Mouse (Mus musculus) kidney, embryonic 15.5 days (tissue): ENCODE measurements around the gene Fgd1. TPM values are rescaled to one million over a fixed set of nuclear protein-coding genes. Genes with fewer than 3 reads are reported as not detected.

Experiments used
- ATAC-seq: fragments of 200-750 bp; cut with Nextera tagmentation; replicated peaks from 2 replicates; pipeline ENCODE4 v1.8.0; 2017; ENCODE audit warnings: moderate TSS enrichment; ENCODE audit not compliant: low FRiP score
- H3K27ac ChIP-seq: fragments of 300-500 bp; sonication (generic); 2 replicates; pipeline ENCODE4 v1.5.1; 2015; ENCODE audit warnings: mild to moderate bottlenecking, inconsistent platforms
- H3K27me3 ChIP-seq: fragments of 300-500 bp; sonication (generic); 2 replicates; pipeline ENCODE4 v1.6.1; 2015; ENCODE audit warnings: inconsistent platforms
- H3K36me3 ChIP-seq: fragments of 300-500 bp; sonication (generic); 2 replicates; pipeline ENCODE4 v1.6.1; 2015; ENCODE audit warnings: inconsistent platforms
- H3K4me1 ChIP-seq: fragments of 300-500 bp; sonication (generic); 2 replicates; pipeline ENCODE4 v1.6.1; 2015; ENCODE audit warnings: inconsistent platforms
- H3K4me2 ChIP-seq: fragments of 300-500 bp; sonication (generic); 2 replicates; pipeline ENCODE4 v1.6.1; 2015; ENCODE audit warnings: moderate library complexity, mild to moderate bottlenecking, inconsistent platforms
- H3K4me3 ChIP-seq: fragments of 300-500 bp; sonication (generic); replicated peaks from 2 replicates; pipeline ENCODE4 v1.5.1; 2015; ENCODE audit warnings: mild to moderate bottlenecking, inconsistent platforms
- H3K9ac ChIP-seq: fragments of 300-500 bp; sonication (generic); 2 replicates; pipeline ENCODE4 v1.6.1; 2015; ENCODE audit warnings: mild to moderate bottlenecking, inconsistent platforms
- H3K9me3 ChIP-seq: fragments of 300-500 bp; sonication (generic); replicated peaks from 2 replicates; pipeline ENCODE4 v1.6.1; 2016; ENCODE audit warnings: inconsistent platforms
- WGBS: fragments of 180-500 bp; shearing (Covaris S2); methylation state at CpG from one replicate; pipeline ENCODE4 v1.1.7; 2015; ENCODE audit warnings: mixed read lengths; 5-methylcytosine and 5-hydroxymethylcytosine counted together
- polyA plus RNA-seq: library from polyadenylated mRNA; unstranded; fragments of >200 nt; fragmentation: Nextera tagmentation; extraction: Ambion mirVana; gene quantifications from 2 replicates; pipeline ENCODE4 v1.2.1, GENCODE M21; 2015

Gene Fgd1
- 11.9 and 14.5 TPM in 2 replicates for polyA plus RNA-seq

DNA sequence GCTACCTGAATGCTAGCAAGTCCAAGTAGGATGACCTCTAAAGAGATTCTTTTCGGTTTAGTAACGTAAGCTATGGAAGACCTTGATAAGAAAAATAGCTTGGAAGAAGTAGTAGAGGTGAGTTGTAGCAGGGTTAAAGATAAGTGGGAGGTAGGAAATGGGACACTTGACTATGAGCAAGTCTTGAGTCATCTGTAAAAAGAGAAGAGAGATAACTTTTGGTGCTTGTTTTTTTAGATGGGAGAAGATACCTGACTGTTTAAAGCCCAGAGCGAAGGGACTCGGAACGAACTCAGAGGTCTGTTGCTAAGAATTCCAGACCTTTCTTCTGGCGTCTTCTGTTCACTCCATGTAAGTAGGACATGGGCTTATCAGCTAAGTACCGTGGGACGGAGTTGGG lies at the start of gene Fgd1:
Gene Fgd1, plus strand, starts transcription at position 301 of the 400 bp plus-strand sequence.
- Histone ChIP-seq H3K27me3 (peaks cover 2% of the 10 kb centered on the region; the same call in 1 of the 2 replicates), H3K4me1 (peaks cover 18% of the 10 kb centered on the region), H3K36me3 (no peaks in the 10 kb centered on the region), H3K4me2 (peak within 1 kb of the TSS; percentile 64), H3K27ac (peak within 1 kb of the TSS; percentile 95), H3K9me3 (no peaks in the 10 kb centered on the region), H3K9ac (peak within 1 kb of the TSS; percentile 79), H3K4me3 (peak within 1 kb of the TSS; percentile 71)
- ATAC-seq: no peak
- 94% methylated on average over 8 of the region's 8 CpGs for WGBS

- Histone ChIP-seq H3K27me3 (peaks cover 9% of the 10 kb centered on the region; the same call in 1 of the 2 replicates), H3K9ac (no peak overlapping the region), H3K9me3 (no peaks in the 10 kb centered on the region), H3K36me3 (peaks cover 84% of the 10 kb centered on the region), H3K4me1 (no peaks in the 10 kb centered on the region), H3K4me2 (no peak overlapping the region), H3K4me3 (no peak overlapping the region), H3K27ac (no peak overlapping the region)
- WGBS: 77% methylated on average over 3 of the region's 3 CpGs
- ATAC-seq: no peak
Observed at GRCm38 (mm10) chrX:150996775-150997174, 49.2 kb upstream of the Fgd1 start.

- Histone ChIP-seq H3K27me3 (peaks cover 12% of the 10 kb centered on the region; the same call in 1 of the 2 replicates), H3K4me1 (peaks cover 5% of the 10 kb centered on the region), H3K27ac (peak within 1 kb of the TSS; percentile 85), H3K4me3 (peak within 1 kb of the TSS; percentile 54), H3K36me3 (peaks cover 12% of the 10 kb centered on the region), H3K9me3 (no peaks in the 10 kb centered on the region), H3K4me2 (peak within 1 kb of the TSS; percentile 58), H3K9ac (peak within 1 kb of the TSS; percentile 38)
- ATAC-seq: peak; percentile 98
- WGBS: 21% methylated on average over 43 of the region's 43 CpGs
Observed at GRCm38 (mm10) chrX:151016938-151017877, 28.7 kb upstream of the Fgd1 start, which contains the start of gene Gnl3l. Gene Gnl3l (minus strand): TSS chrX:151017322.

GRCm38 (mm10) chrX:151017897-151018296 lies 28.1 kb upstream of the Fgd1 start:
- Histone ChIP-seq H3K9ac (peak overlapping the region; percentile 26; the same call in 1 of the 2 replicates), H3K4me1 (peaks cover 5% of the 10 kb centered on the region), H3K4me2 (peak overlapping the region; percentile 58), H3K27ac (peak overlapping the region; percentile 85), H3K36me3 (peaks cover 7% of the 10 kb centered on the region), H3K4me3 (peak overlapping the region; percentile 54), H3K9me3 (no peaks in the 10 kb centered on the region), H3K27me3 (peaks cover 14% of the 10 kb centered on the region; the same call in 1 of the 2 replicates)
- no peak for ATAC-seq
- WGBS: 13% methylated on average over 3 of the region's 3 CpGs

DNA sequence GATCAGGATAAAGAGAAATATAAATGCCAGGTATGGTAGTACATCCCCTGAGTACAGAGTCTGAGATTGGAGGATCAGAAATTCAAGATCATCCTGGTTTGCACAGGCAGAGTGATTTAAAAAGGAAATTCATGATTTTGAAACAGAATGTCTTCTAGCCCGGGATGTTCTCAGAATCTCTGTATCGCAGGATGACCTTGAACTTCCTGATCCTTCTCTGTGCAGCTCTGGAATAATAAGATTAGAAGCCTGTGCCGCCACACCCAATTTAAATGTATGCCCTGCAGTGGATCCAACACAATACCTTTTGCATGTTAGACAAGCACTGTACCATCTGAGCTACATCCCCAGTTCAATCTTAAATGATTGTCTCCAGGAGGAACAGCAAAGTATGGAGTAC lies 27.2 kb upstream of the Fgd1 start:
- Histone ChIP-seq H3K27me3 (peaks cover 14% of the 10 kb centered on the region; the same call in 1 of the 2 replicates), H3K27ac (0 out of 2 replicates have a peak overlapping the region, but pooled peaks have one; percentile 2), H3K36me3 (peaks cover 3% of the 10 kb centered on the region; the same call in 1 of the 2 replicates), H3K9me3 (no peaks in the 10 kb centered on the region), H3K4me2 (peak overlapping the region; percentile 58; the same call in 1 of the 2 replicates), H3K4me1 (peaks cover 5% of the 10 kb centered on the region), H3K9ac (no peak overlapping the region), H3K4me3 (no peak overlapping the region)
- no peak for ATAC-seq
- 75% methylated on average over 3 of the region's 3 CpGs for WGBS

DNA sequence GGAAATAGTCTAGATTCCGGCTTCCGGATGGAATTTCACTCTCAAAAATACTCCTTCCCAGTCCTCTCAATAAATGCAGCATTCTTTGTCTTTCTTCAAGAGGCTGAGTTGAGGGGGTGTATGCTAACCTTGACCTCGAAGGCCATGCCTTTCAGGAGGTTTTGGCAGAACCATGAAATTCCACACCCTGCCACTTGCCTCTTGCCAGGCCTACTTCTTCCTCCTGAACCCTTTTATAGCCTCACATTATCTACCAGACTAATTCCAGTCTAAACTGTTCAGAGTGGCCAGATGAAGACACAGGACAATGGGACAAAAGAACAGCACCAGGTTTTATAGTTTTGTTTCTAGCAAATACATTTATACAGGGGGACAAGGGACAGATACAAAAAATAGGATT lies 14.6 kb upstream of the Fgd1 start:
- Histone ChIP-seq H3K4me3 (no peak overlapping the region), H3K27me3 (0 out of 2 replicates have a peak, but pooled peaks cover 9% of the 10 kb centered on the region), H3K9me3 (no peaks in the 10 kb centered on the region), H3K9ac (no peak overlapping the region), H3K4me1 (no peaks in the 10 kb centered on the region), H3K27ac (0 out of 2 replicates have a peak overlapping the region, but pooled peaks have one; percentile 70), H3K4me2 (no peak overlapping the region), H3K36me3 (no peaks in the 10 kb centered on the region)
- ATAC-seq: 0 out of 2 replicates have a peak, but pooled peaks have one; percentile 46
- WGBS: 40% methylated on average over 3 of the region's 3 CpGs

DNA sequence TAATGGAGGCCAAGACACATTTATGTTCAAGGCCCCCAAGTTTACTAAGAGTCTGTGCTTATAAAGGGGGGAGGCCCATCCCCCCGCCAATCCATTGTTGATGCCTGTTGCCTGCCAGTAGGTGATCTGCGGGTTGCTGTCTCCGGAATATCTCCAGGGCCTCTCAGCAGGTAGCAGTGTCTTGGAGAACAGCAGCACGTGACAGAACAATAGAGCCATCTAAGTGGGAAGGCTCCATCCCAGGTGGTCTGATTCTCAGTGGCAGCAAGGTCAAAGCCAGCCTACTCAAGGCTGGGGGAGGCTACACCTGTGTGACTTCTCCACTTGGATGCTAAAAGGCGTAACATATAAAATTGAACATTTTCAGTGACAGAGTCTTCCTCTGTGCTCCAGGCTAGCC lies 4.7 kb upstream of the Fgd1 start:
- Histone ChIP-seq H3K27ac (no peak overlapping the region), H3K4me3 (no peak overlapping the region), H3K36me3 (no peaks in the 10 kb centered on the region), H3K4me2 (no peak overlapping the region), H3K9me3 (no peaks in the 10 kb centered on the region), H3K4me1 (no peaks in the 10 kb centered on the region), H3K9ac (no peak overlapping the region), H3K27me3 (peaks cover 7% of the 10 kb centered on the region; the same call in 1 of the 2 replicates)
- no peak for ATAC-seq
- 60% methylated on average over 5 of the region's 5 CpGs for WGBS

DNA sequence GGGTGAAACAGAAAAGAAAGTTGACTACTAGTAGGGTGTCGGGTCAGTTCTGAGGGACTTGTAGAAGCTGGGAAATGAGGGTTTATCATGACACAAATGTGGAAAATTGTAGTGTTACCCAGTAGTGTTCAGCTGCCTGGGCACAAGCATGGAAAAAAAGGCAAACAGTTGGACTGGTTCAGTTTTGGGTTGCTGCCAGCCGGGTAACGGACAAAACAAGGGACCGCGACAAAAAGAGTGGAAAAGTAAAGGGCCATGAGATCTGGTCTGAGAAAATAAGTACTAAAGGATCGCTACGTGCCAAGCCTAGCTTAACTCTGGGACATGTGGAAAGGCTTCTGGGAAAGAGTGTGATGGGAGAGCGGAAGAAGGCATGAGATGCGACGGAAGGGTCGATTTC lies 371 bp downstream of the Fgd1 start:
- Histone ChIP-seq H3K4me1 (peaks cover 18% of the 10 kb centered on the region), H3K27ac (peak overlapping the region; percentile 95), H3K9me3 (no peaks in the 10 kb centered on the region), H3K4me2 (peak overlapping the region; percentile 64), H3K36me3 (no peaks in the 10 kb centered on the region), H3K4me3 (peak overlapping the region; percentile 71), H3K27me3 (peaks cover 2% of the 10 kb centered on the region; the same call in 1 of the 2 replicates), H3K9ac (0 out of 2 replicates have a peak overlapping the region, but pooled peaks have one; percentile 79)
- 46% methylated on average over 11 of the region's 11 CpGs for WGBS
- ATAC-seq: no peak

DNA sequence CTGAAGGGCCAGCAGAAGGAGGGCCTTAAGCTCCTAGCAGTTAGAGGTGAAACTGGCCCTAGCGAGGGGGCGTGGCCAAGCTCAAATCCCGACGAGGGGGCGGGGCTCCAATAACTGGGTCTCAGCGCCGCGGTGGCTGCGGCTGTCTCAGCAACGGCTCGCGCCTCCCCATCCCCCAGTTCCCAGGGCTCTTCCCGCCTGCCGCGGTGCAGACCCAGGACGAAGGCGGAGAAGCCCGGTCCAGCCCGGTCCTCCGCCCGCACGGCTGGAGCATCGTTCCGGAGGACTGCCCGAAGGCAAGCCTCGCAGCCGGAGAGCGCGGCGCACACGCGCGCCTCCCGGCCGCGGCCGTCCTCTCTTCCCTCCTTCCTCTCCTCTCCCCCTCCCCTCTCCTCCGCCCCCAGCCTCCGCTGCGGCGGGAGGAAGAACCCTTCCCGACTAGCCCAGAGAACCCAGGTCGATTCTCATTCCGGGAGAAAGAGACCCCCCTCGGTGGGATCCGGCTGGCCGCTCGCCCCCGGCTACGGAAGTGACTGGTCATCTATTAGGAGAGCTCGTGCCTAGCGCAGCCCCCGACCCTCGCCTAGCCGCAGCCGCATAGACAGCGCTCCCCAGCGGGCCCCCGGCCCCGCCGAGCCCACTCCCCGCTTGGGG lies 954 bp downstream of the Fgd1 start:
- H3K4me1 ChIP-seq: peaks cover 18% of the 10 kb centered on the region
- H3K4me2 ChIP-seq: peak overlapping the region; percentile 64
- no peaks in the 10 kb centered on the region for H3K9me3 ChIP-seq
- peak; percentile 91 for ATAC-seq
- no peaks in the 10 kb centered on the region for H3K36me3 ChIP-seq
- WGBS: 29% methylated on average over 54 of the region's 62 CpGs
- no peaks in the 10 kb centered on the region for H3K27me3 ChIP-seq
- peak overlapping the region; percentile 71 for H3K4me3 ChIP-seq
- peak overlapping the region; percentile 95 for H3K27ac ChIP-seq
- H3K9ac ChIP-seq: peak overlapping the region; percentile 79

DNA sequence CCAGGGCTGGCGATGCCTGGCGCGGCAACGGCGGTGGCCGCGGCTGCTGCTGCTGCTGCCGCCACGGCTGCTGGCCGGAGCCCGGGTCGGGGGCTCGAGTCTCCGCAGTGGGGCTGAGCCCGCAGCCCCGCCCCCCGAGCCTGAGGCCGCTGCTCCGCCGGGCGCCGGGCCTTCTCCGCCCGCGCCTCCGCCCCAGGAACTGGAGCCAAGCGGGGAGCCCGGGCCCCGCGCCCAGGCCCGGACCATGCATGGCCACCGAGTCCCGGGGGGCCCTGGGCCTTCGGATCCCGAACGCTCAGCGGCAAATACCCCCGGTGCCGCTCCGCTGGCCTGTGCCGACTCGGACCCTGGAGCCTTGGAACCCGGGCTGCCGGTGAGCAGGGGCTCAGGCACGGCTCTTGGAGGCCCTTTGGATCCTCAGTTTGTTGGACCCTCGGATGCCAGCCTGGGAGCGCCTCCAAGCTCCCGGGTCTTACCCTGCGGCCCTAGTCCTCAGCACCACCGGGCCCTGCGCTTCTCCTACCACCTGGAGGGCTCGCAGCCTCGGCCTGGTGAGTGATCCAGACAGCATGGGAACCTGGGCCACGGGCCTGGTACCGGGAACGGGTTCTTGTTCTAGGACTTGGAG lies 1.6 kb downstream of the Fgd1 start:
- H3K4me1 ChIP-seq: peaks cover 18% of the 10 kb centered on the region

DNA sequence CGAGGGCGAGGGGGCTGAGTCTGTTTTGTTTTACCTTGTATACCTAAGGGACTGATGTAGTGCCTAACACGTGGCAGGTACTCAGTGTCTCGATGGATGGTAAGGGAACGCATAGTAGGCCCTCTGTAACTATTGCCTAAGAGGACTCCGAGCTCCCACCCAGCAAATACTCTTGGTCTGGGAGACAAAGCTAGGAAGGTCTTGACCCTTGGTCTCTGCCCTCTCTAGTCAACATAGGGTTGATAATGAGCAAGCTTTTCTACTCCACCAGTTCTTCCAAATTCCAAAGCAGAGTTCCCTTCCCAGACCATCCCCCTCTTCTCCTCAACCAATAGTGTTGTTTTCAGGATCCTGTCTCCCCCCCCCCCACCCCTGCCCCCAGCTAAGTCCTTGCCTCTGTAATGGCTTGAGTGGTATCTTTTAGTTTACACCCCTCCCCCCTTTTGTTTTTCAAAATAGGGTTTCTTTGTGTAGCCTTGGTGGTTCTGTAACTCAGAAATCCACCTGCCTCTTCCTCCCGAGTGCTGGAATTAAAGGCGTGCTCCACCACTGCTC lies 3.8 kb downstream of the Fgd1 start:
- no peak for ATAC-seq
- WGBS: 46% methylated on average over 8 of the region's 8 CpGs
- H3K27ac ChIP-seq: no peak overlapping the region
- no peak overlapping the region for H3K9ac ChIP-seq
- H3K9me3 ChIP-seq: no peaks in the 10 kb centered on the region
- H3K4me2 ChIP-seq: peak overlapping the region; percentile 64
- no peaks in the 10 kb centered on the region for H3K36me3 ChIP-seq
- peaks cover 29% of the 10 kb centered on the region for H3K4me1 ChIP-seq
- H3K4me3 ChIP-seq: no peak overlapping the region
- 0 out of 2 replicates have a peak, but pooled peaks cover 4% of the 10 kb centered on the region for H3K27me3 ChIP-seq

More for the DNA sequence above, 1.6 kb downstream of the Fgd1 start:
- H3K27ac ChIP-seq: peak overlapping the region; percentile 95
- H3K27me3 ChIP-seq: no peaks in the 10 kb centered on the region
- peak overlapping the region; percentile 64 for H3K4me2 ChIP-seq
- no peaks in the 10 kb centered on the region for H3K36me3 ChIP-seq
- H3K4me3 ChIP-seq: peak overlapping the region; percentile 71
- H3K9me3 ChIP-seq: no peaks in the 10 kb centered on the region
- ATAC-seq: peak; percentile 46
- WGBS: 19% methylated on average over 52 of the region's 56 CpGs
- H3K9ac ChIP-seq: peak overlapping the region; percentile 79
